Mouse (Mus musculus): ENCODE measurements at regions not wholly inside any gene's neighbourhood (a gene's known extent, or its start where the extent isn't known, plus 50 kb on each side); places are given as distances from the start of the nearest gene placed in this dataset.

GRCm38 (mm10) chr14:46706462-46706861, 53.9 kb upstream of the Cdkn3 start:
- no peak for DNase-seq

- no peak for DNase-seq
Measured at GRCm38 (mm10) chr14:46704316-46704751, 56.0 kb upstream of the Cdkn3 start.

- peak; percentile 66 for DNase-seq
Measured at GRCm38 (mm10) chr14:46702669-46703435, 57.5 kb upstream of the Cdkn3 start.

GRCm38 (mm10) chr14:46692571-46692970, 67.8 kb upstream of the Cdkn3 start:
- DNase-seq = no peak

- DNase-seq = no peak
Measured at GRCm38 (mm10) chr14:46692067-46692466, 68.3 kb upstream of the Cdkn3 start.

- DNase-seq = no peak
Measured at GRCm38 (mm10) chr14:46682728-46683127, 77.6 kb upstream of the Cdkn3 start.

- no peak for DNase-seq
Measured at GRCm38 (mm10) chr14:46678935-46679334, 81.4 kb upstream of the Cdkn3 start.

- DNase-seq = no peak
Measured at GRCm38 (mm10) chr14:46671482-46672225, 88.7 kb upstream of the Cdkn3 start.

GRCm38 (mm10) chr14:46671062-46671461, 89.3 kb upstream of the Cdkn3 start:
- no peak for DNase-seq

GRCm38 (mm10) chr14:46670221-46671046, 89.9 kb upstream of the Cdkn3 start:
- no peak for DNase-seq

- DNase-seq = no peak
Measured at GRCm38 (mm10) chr14:46668275-46668674, 92.1 kb upstream of the Cdkn3 start.

- no peak for DNase-seq
Measured at GRCm38 (mm10) chr14:46664305-46664704, 96.0 kb upstream of the Cdkn3 start.

- DNase-seq = no peak
Measured at GRCm38 (mm10) chr14:46663529-46663928, 96.8 kb upstream of the Cdkn3 start.

- no peak for DNase-seq
Measured at GRCm38 (mm10) chr14:46661792-46662545, 98.4 kb upstream of the Cdkn3 start.

GRCm38 (mm10) chr14:46661118-46661791, 99.1 kb upstream of the Cdkn3 start:
- DNase-seq = no peak

GRCm38 (mm10) chr14:46659365-46659764, 101.0 kb upstream of the Cdkn3 start:
- no peak for DNase-seq

GRCm38 (mm10) chr14:46656249-46656648, 104.1 kb upstream of the Cdkn3 start:
- no peak for DNase-seq

- DNase-seq = no peak
Measured at GRCm38 (mm10) chr14:46647319-46647974, 112.9 kb upstream of the Cdkn3 start.

GRCm38 (mm10) chr14:46646673-46647318, 113.5 kb upstream of the Cdkn3 start:
- no peak for DNase-seq

GRCm38 (mm10) chr14:46639116-46639826, 121.1 kb upstream of the Cdkn3 start:
- no peak for DNase-seq
